Mouse (Mus musculus) hindbrain, postnatal 0 days (tissue): Measurements from ENCODE around the gene Orc5. TPM values are rescaled to one million over a fixed set of nuclear protein-coding genes. Genes with fewer than 3 reads are reported as not detected.
"Not testable (repeated sequence)": the region's sequence is repeated elsewhere in the genome, so short reads cannot be mapped to it uniquely, and the experiment has no call there.

ENCODE experiments used
- ATAC-seq: fragments of 200-750 bp; cut with Nextera tagmentation; 2 replicates; pipeline ENCODE4 v1.8.0; 2017; ENCODE audit warnings: mild to moderate bottlenecking, moderate TSS enrichment, moderate library complexity
- DNase-seq: peaks from one replicate; pipeline ENCODE4 v3.0.0-alpha.2; 2015; ENCODE audit warnings: low spot score
- H3K27ac ChIP-seq: fragments of 300-500 bp; sonication (generic); 2 replicates; pipeline ENCODE4 v1.5.1; 2014; ENCODE audit warnings: mild to moderate bottlenecking
- H3K27me3 ChIP-seq: fragments of 300-500 bp; sonication (generic); 2 replicates; pipeline ENCODE4 v1.6.1; 2014; ENCODE audit warnings: low read length, mixed read lengths; ENCODE audit not compliant: insufficient read depth
- H3K36me3 ChIP-seq: fragments of 300-500 bp; sonication (generic); 2 replicates; pipeline ENCODE4 v1.6.1; 2014; ENCODE audit warnings: low read length, mixed read lengths; ENCODE audit not compliant: insufficient read depth
- H3K4me1 ChIP-seq: fragments of 300-500 bp; sonication (generic); 2 replicates; pipeline ENCODE4 v1.6.1; 2014; ENCODE audit warnings: antibody characterized with exemption, low read length, mixed read lengths; ENCODE audit not compliant: insufficient read depth
- H3K4me2 ChIP-seq: fragments of 300-500 bp; sonication (generic); 2 replicates; pipeline ENCODE4 v1.6.1; 2014; ENCODE audit warnings: low read depth, mild to moderate bottlenecking, low read length, moderate library complexity, mixed read lengths
- H3K4me3 ChIP-seq: fragments of 300-500 bp; sonication (generic); 2 replicates; pipeline ENCODE4 v1.5.1; 2014; ENCODE audit warnings: low read length
- H3K9ac ChIP-seq: fragments of 300-500 bp; sonication (generic); replicated peaks from 2 replicates; pipeline ENCODE4 v1.6.1; 2014; ENCODE audit warnings: mild to moderate bottlenecking, low read length, moderate library complexity, mixed read lengths
- H3K9me3 ChIP-seq: fragments of 300-500 bp; sonication (generic); 2 replicates; pipeline ENCODE4 v1.6.1; 2016; ENCODE audit warnings: low read length, mixed read lengths
- CTCF ChIP-seq: IDR thresholded peaks from 2 replicates; pipeline ENCODE4 v1.5.1; 2016; ENCODE audit warnings: antibody characterized with exemption, control low read depth, low read depth
- WGBS: fragments of 180-500 bp; shearing (Covaris S2); extraction: QIAGEN DNeasy Blood & Tissue Kit; methylation state at CpG from one replicate; pipeline ENCODE4 v1.1.7; 2014; 5-methylcytosine and 5-hydroxymethylcytosine counted together
- polyA plus RNA-seq: library from polyadenylated mRNA; unstranded; fragments of >200 nt; fragmentation: Nextera tagmentation; extraction: Ambion mirVana; gene quantifications from 2 replicates; pipeline ENCODE4 v1.2.1, GENCODE M21; 2015
- total RNA-seq: library from RNA; depleted of rRNA; stranded (reverse); fragments of >200 nt; gene quantifications from 2 replicates; pipeline ENCODE4 v1.2.3, GENCODE M21; 2014; rRNA removed

The Orc5 gene
- total and polyA plus RNA-seq, 2 experiments from 2014 or later = 26.3 to 30.7 TPM

DNA sequence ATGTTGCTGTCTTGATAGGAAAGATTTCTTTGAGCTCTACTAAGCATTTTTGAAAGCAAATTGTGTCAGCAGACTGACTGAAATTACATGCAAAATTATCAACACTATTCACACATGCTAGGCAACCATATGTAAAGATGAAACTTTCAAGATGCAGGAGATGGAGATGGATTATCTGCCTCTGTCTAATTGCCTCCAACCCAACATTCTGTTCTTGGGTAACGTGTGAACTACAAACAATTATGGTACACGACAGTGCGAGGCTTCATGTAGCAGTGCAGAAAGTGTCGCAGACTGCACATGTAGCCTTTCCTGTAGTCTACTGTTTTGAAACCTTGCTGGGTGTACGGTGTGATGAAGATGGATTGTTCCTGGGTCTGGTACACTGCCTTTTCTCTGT is 67.7 kb downstream of the Orc5 start:
- no peak for TF ChIP-seq CTCF
- ATAC-seq (no peak), DNase-seq (no peak)
- no peak overlapping the region for H3K4me2 ChIP-seq
- peaks cover 3% of the 10 kb centered on the region; the same call in 1 of the 2 replicates for H3K4me1 ChIP-seq
- H3K27ac ChIP-seq = no peak overlapping the region
- 77% methylated on average over 5 of the region's 5 CpGs for WGBS
- H3K36me3 ChIP-seq = no peaks in the 10 kb centered on the region
- no peaks in the 10 kb centered on the region for H3K9me3 ChIP-seq
- H3K4me3 ChIP-seq = no peak overlapping the region
- H3K9ac ChIP-seq = no peak overlapping the region
- H3K27me3 ChIP-seq = no peaks in the 10 kb centered on the region

GRCm38 (mm10) chr5:22472445-22472844 is 77.8 kb downstream of the Orc5 start:
- H3K4me2 ChIP-seq, H3K27me3 ChIP-seq, H3K27ac ChIP-seq, DNase-seq, H3K36me3 ChIP-seq, H3K9me3 ChIP-seq, H3K4me3 ChIP-seq, H3K9ac ChIP-seq, H3K4me1 ChIP-seq: not testable (repeated sequence)
- peak; percentile 55; the same call in 1 of the 2 replicates for ATAC-seq
- WGBS = 59% methylated on average over 2 of the region's 11 CpGs

DNA sequence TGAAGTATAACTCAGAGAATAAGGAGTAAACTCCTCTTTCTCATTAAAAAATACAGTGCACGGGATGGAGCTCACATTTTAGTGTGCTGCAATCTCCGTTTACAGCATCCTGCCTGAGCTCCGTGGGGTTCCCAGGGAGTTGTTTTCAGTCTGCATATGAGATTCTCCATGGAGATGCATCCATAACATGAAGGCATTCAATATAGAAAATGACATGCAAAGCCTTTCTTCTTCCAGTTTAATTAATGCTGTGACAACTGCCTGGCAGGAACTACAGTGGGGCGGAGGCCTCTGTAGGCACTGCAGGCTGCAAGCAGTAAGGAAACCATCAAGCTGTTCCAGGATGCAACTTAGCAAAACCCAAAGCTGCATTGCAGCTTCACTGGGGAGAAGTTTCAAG is 79.0 kb downstream of the Orc5 start:
- H3K36me3 ChIP-seq = no peaks in the 10 kb centered on the region
- no peaks in the 10 kb centered on the region for H3K4me1 ChIP-seq
- no peak overlapping the region for H3K4me3 ChIP-seq
- no peak overlapping the region for H3K9ac ChIP-seq
- no peaks in the 10 kb centered on the region for H3K9me3 ChIP-seq
- DNase-seq (peak; percentile 56), ATAC-seq (peak; percentile 43)
- WGBS = 29% methylated on average over 4 of the region's 4 CpGs
- H3K27me3 ChIP-seq = no peaks in the 10 kb centered on the region
- no peak for TF ChIP-seq CTCF
- H3K27ac ChIP-seq = no peak overlapping the region
- no peak overlapping the region for H3K4me2 ChIP-seq

- peak; percentile 67 for DNase-seq
- Histone ChIP-seq H3K9me3 (no peaks in the 10 kb centered on the region), H3K4me3 (no peak overlapping the region), H3K27ac (no peak overlapping the region), H3K4me2 (peak overlapping the region; percentile 38), H3K27me3 (no peaks in the 10 kb centered on the region), H3K4me1 (no peaks in the 10 kb centered on the region), H3K36me3 (no peaks in the 10 kb centered on the region), H3K9ac (no peak overlapping the region)
- TF ChIP-seq CTCF = no peak
- WGBS = 29% methylated on average over 15 of the region's 15 CpGs
- peak; percentile 83 for ATAC-seq
Observed at GRCm38 (mm10) chr5:22452871-22453661, 97.2 kb downstream of the Orc5 start.

- Histone ChIP-seq H3K4me2 (peak overlapping the region; percentile 38), H3K4me1 (no peaks in the 10 kb centered on the region), H3K27me3 (no peaks in the 10 kb centered on the region), H3K9ac (no peak overlapping the region), H3K27ac (no peak overlapping the region), H3K36me3 (no peaks in the 10 kb centered on the region), H3K4me3 (no peak overlapping the region), H3K9me3 (no peaks in the 10 kb centered on the region)
- ATAC-seq (no peak), DNase-seq (no peak)
- no peak for TF ChIP-seq CTCF
- 20% methylated on average over 9 of the region's 9 CpGs for WGBS
Observed at GRCm38 (mm10) chr5:22452452-22452851, 97.8 kb downstream of the Orc5 start.

DNA sequence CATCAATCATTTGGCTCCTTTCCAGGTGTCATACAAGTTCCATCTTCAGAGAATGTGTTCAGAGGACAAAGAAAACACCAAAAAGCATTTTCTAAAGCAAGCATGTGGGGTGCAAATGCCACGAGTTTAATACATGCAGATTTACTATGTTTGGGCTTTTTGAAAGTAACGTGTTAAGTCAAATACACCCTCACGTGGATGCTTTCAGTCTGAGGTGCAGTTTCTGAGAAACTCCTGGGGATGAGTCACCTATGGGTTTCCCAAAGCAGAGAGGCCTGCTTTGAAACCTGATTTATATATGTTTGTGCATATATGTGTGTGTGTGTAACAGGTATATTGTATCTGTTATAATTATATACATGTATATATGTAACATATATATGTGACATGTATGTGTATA is 98.5 kb downstream of the Orc5 start:
- no peak for ATAC-seq
- 54% methylated on average over 3 of the region's 3 CpGs for WGBS
- TF ChIP-seq CTCF = no peak
- no peaks in the 10 kb centered on the region for H3K4me1 ChIP-seq
- no peak for DNase-seq
- no peaks in the 10 kb centered on the region for H3K36me3 ChIP-seq
- no peak overlapping the region for H3K27ac ChIP-seq
- H3K9me3 ChIP-seq = no peaks in the 10 kb centered on the region
- H3K4me3 ChIP-seq = no peak overlapping the region
- H3K4me2 ChIP-seq = no peak overlapping the region
- no peak overlapping the region for H3K9ac ChIP-seq
- H3K27me3 ChIP-seq = no peaks in the 10 kb centered on the region

DNA sequence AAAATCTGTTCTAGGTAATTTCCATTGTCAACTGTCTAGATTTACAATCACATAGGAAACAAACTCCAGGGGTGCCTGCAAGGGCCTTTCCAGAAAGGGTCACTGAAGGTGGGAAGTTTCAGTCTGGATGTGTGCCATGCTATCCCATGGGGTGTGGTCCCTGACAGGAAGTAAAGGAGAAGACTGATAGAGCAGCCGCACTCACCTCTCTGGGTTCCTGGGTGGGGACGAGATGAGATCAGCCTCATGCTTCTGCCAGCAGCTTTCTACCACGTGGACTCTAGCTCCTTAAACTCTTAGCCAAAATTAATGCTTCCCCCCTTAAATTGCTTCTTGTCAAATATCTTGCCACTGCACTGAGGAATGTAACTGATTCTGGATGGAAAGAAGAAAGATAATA is 100.7 kb downstream of the Orc5 start:
- DNase-seq (no peak), ATAC-seq (no peak)
- WGBS = 84% methylated on average over 3 of the region's 3 CpGs
- Histone ChIP-seq H3K36me3 (no peaks in the 10 kb centered on the region), H3K4me3 (no peak overlapping the region), H3K27ac (no peak overlapping the region), H3K27me3 (no peaks in the 10 kb centered on the region), H3K9me3 (no peaks in the 10 kb centered on the region), H3K4me1 (no peaks in the 10 kb centered on the region), H3K4me2 (no peak overlapping the region), H3K9ac (no peak overlapping the region)
- TF ChIP-seq CTCF = no peak

Other genes starting within 250 kb of the Orc5 start
- 204 and 226 TPM in 2 replicates for gene Reln, start 205.7 kb downstream of the Orc5 start, total RNA-seq
- gene Reln, start 205.7 kb downstream of the Orc5 start, polyA plus RNA-seq = 41.9 and 42.8 TPM in 2 replicates
- 57.3 and 70.7 TPM in 2 replicates for gene Lhfpl3, start 195.6 kb upstream of the Orc5 start, total RNA-seq
- 48.9 and 49.2 TPM in 2 replicates for gene Lhfpl3, start 195.6 kb upstream of the Orc5 start, polyA plus RNA-seq